Mouse (Mus musculus) liver, embryonic 12.5 days (tissue): ENCODE measurements around the gene Spz1. TPM values are rescaled to one million over a fixed set of nuclear protein-coding genes. Genes with fewer than 3 reads are reported as not detected.
"Not testable (repeated sequence)": the region's sequence is repeated elsewhere in the genome, so short reads cannot be mapped to it uniquely, and the experiment has no call there.

Source experiments
- ATAC-seq: fragments of 200-750 bp; cut with Nextera tagmentation; 2 replicates; pipeline ENCODE4 v1.8.0; 2017; ENCODE audit warnings: moderate number of reproducible peaks, mild to moderate bottlenecking, moderate library complexity
- H3K27ac ChIP-seq: fragments of 300-500 bp; sonication (generic); 2 replicates; pipeline ENCODE4 v1.5.1; 2016; ENCODE audit warnings: mild to moderate bottlenecking
- H3K27me3 ChIP-seq: fragments of 300-500 bp; sonication (generic); replicated peaks from 2 replicates; pipeline ENCODE4 v1.6.1; 2016; ENCODE audit warnings: mild to moderate bottlenecking, moderate library complexity
- H3K36me3 ChIP-seq: fragments of 300-500 bp; sonication (generic); 2 replicates; pipeline ENCODE4 v1.6.1; 2016; ENCODE audit warnings: mild to moderate bottlenecking, moderate library complexity
- H3K4me1 ChIP-seq: fragments of 300-500 bp; sonication (generic); 2 replicates; pipeline ENCODE4 v1.6.1; 2016
- H3K4me2 ChIP-seq: fragments of 300-500 bp; sonication (generic); 2 replicates; pipeline ENCODE4 v1.6.1; 2016; ENCODE audit warnings: mild to moderate bottlenecking, moderate library complexity
- H3K4me3 ChIP-seq: fragments of 300-500 bp; sonication (generic); 2 replicates; pipeline ENCODE4 v1.5.1; 2016; ENCODE audit warnings: mild to moderate bottlenecking, moderate library complexity
- H3K9ac ChIP-seq: fragments of 300-500 bp; sonication (generic); 2 replicates; pipeline ENCODE4 v1.6.1; 2016; ENCODE audit warnings: mild to moderate bottlenecking, moderate library complexity
- H3K9me3 ChIP-seq: fragments of 300-500 bp; sonication (generic); replicated peaks from 2 replicates; pipeline ENCODE4 v1.6.1; 2016; ENCODE audit warnings: mild to moderate bottlenecking, moderate library complexity
- WGBS: fragments of 180-500 bp; shearing (Covaris S2); methylation state at CpG from one replicate; pipeline ENCODE4 v1.1.7; 2016; ENCODE audit not compliant: insufficient replicate concordance; 5-methylcytosine and 5-hydroxymethylcytosine counted together
- polyA plus RNA-seq: library from polyadenylated mRNA; unstranded; fragments of >200 nt; fragmentation: Nextera tagmentation; extraction: Ambion mirVana; gene quantifications from 2 replicates; pipeline ENCODE4 v1.2.1, GENCODE M21; 2016

The Spz1 gene
- not detected in 2 replicates for polyA plus RNA-seq

GRCm38 (mm10) chr13:92576072-92576471 lies at the start of gene Spz1:
TSS of gene Spz1 (minus strand) at chr13:92576172.
- H3K9me3 ChIP-seq, result no peaks in the 10 kb centered on the region
- 0 out of 2 replicates have a peak, but pooled peaks cover 2% of the 10 kb centered on the region for H3K27me3 ChIP-seq
- H3K36me3 ChIP-seq, result no peaks in the 10 kb centered on the region
- H3K27ac ChIP-seq, result no peak within 1 kb of the TSS
- no peak for ATAC-seq
- peaks cover 9% of the 10 kb centered on the region for H3K4me1 ChIP-seq
- H3K4me3 ChIP-seq, result no peak within 1 kb of the TSS
- no peak within 1 kb of the TSS for H3K4me2 ChIP-seq
- no peak within 1 kb of the TSS for H3K9ac ChIP-seq

- Histone ChIP-seq H3K36me3 (peaks cover 26% of the 10 kb centered on the region), H3K27me3 (no peaks in the 10 kb centered on the region), H3K27ac (no peak overlapping the region), H3K9me3 (no peaks in the 10 kb centered on the region), H3K9ac (no peak overlapping the region), H3K4me3 (no peak overlapping the region), H3K4me1 (peaks cover 41% of the 10 kb centered on the region), H3K4me2 (no peak overlapping the region)
- 92% methylated on average over 8 of the region's 8 CpGs for WGBS
- no peak for ATAC-seq
These were observed 40.5 kb upstream of the Spz1 start for GRCm38 (mm10) chr13:92616459-92616858.

- H3K9me3 ChIP-seq, result no peaks in the 10 kb centered on the region
- no peak overlapping the region for H3K9ac ChIP-seq
- no peak overlapping the region; the same call in 1 of the 2 replicates for H3K4me2 ChIP-seq
- no peak for ATAC-seq
- H3K4me1 ChIP-seq, result peaks cover 42% of the 10 kb centered on the region
- H3K27ac ChIP-seq, result peak overlapping the region; percentile 10; the same call in 1 of the 2 replicates
- H3K4me3 ChIP-seq, result no peak overlapping the region
- H3K27me3 ChIP-seq, result no peaks in the 10 kb centered on the region
- 80% methylated on average over 5 of the region's 5 CpGs for WGBS
- peaks cover 26% of the 10 kb centered on the region for H3K36me3 ChIP-seq
These were observed 39.2 kb upstream of the Spz1 start for GRCm38 (mm10) chr13:92615201-92615600.

- peaks cover 56% of the 10 kb centered on the region for H3K4me1 ChIP-seq
- no peaks in the 10 kb centered on the region for H3K27me3 ChIP-seq
- H3K9ac ChIP-seq, result peak overlapping the region; percentile 94
- H3K4me2 ChIP-seq, result peak overlapping the region; percentile 92
- peaks cover 26% of the 10 kb centered on the region for H3K36me3 ChIP-seq
- ATAC-seq, result no peak
- WGBS, result 80% methylated on average over 5 of the region's 5 CpGs
- H3K9me3 ChIP-seq, result no peaks in the 10 kb centered on the region
- peak overlapping the region; percentile 91 for H3K4me3 ChIP-seq
- H3K27ac ChIP-seq, result peak overlapping the region; percentile 94; the same call in 1 of the 2 replicates
These were observed 37.1 kb upstream of the Spz1 start for GRCm38 (mm10) chr13:92613094-92613493.

GRCm38 (mm10) chr13:92611917-92612316 lies 35.9 kb upstream of the Spz1 start:
- H3K4me3 ChIP-seq, result peak overlapping the region; percentile 91
- H3K4me1 ChIP-seq, result peaks cover 56% of the 10 kb centered on the region
- 12% methylated on average over 7 of the region's 7 CpGs for WGBS
- peak overlapping the region; percentile 94 for H3K9ac ChIP-seq
- no peaks in the 10 kb centered on the region for H3K27me3 ChIP-seq
- peak overlapping the region; percentile 94 for H3K27ac ChIP-seq
- ATAC-seq, result no peak
- no peaks in the 10 kb centered on the region for H3K9me3 ChIP-seq
- peaks cover 26% of the 10 kb centered on the region for H3K36me3 ChIP-seq
- H3K4me2 ChIP-seq, result peak overlapping the region; percentile 92

- Histone ChIP-seq H3K9me3 (no peaks in the 10 kb centered on the region), H3K9ac (peak overlapping the region; percentile 94), H3K27me3 (no peaks in the 10 kb centered on the region), H3K36me3 (peaks cover 20% of the 10 kb centered on the region), H3K4me2 (peak overlapping the region; percentile 92), H3K27ac (peak overlapping the region; percentile 94), H3K4me3 (peak overlapping the region; percentile 91), H3K4me1 (peaks cover 53% of the 10 kb centered on the region)
- peak; percentile 74 for ATAC-seq
- WGBS, result under 1% methylated on average over 43 of the region's 43 CpGs
These were observed 35.3 kb upstream of the Spz1 start for GRCm38 (mm10) chr13:92611254-92611784.

GRCm38 (mm10) chr13:92610311-92611221 lies 34.6 kb upstream of the Spz1 start, which contains the start of gene Serinc5:
TSS of gene Serinc5 (plus strand) at chr13:92611091.
- H3K4me1 ChIP-seq, result peaks cover 49% of the 10 kb centered on the region
- H3K9ac ChIP-seq, result peak within 1 kb of the TSS; percentile 94
- H3K36me3 ChIP-seq, result peaks cover 15% of the 10 kb centered on the region
- no peaks in the 10 kb centered on the region for H3K27me3 ChIP-seq
- H3K27ac ChIP-seq, result peak within 1 kb of the TSS; percentile 94
- no peaks in the 10 kb centered on the region for H3K9me3 ChIP-seq
- H3K4me2 ChIP-seq, result peak within 1 kb of the TSS; percentile 92
- ATAC-seq, result peak; percentile 92
- under 1% methylated on average over 55 of the region's 55 CpGs for WGBS
- peak within 1 kb of the TSS; percentile 91 for H3K4me3 ChIP-seq

GRCm38 (mm10) chr13:92609486-92610310 lies 33.7 kb upstream of the Spz1 start:
- WGBS, result 7% methylated on average over 13 of the region's 13 CpGs
- Histone ChIP-seq H3K4me2 (peak overlapping the region; percentile 92), H3K27ac (peak overlapping the region; percentile 94), H3K9ac (peak overlapping the region; percentile 94), H3K9me3 (no peaks in the 10 kb centered on the region), H3K4me3 (peak overlapping the region; percentile 91), H3K4me1 (peaks cover 40% of the 10 kb centered on the region), H3K27me3 (no peaks in the 10 kb centered on the region), H3K36me3 (peaks cover 8% of the 10 kb centered on the region)
- ATAC-seq, result peak; percentile 25

- not testable (repeated sequence) for H3K27ac ChIP-seq, ATAC-seq, H3K36me3 ChIP-seq, H3K27me3 ChIP-seq, H3K9ac ChIP-seq, H3K9me3 ChIP-seq, H3K4me2 ChIP-seq, H3K4me3 ChIP-seq
- peaks cover 15% of the 10 kb centered on the region for H3K4me1 ChIP-seq
- WGBS, result 81% methylated on average over 4 of the region's 4 CpGs
These were observed 29.3 kb upstream of the Spz1 start for GRCm38 (mm10) chr13:92605306-92605705.

- H3K4me2 ChIP-seq, result peak overlapping the region; percentile 66
- no peaks in the 10 kb centered on the region for H3K9me3 ChIP-seq
- 36% methylated on average over 3 of the region's 3 CpGs for WGBS
- H3K9ac ChIP-seq, result peak overlapping the region; percentile 55
- H3K27me3 ChIP-seq, result no peaks in the 10 kb centered on the region
- peaks cover 78% of the 10 kb centered on the region for H3K4me1 ChIP-seq
- no peaks in the 10 kb centered on the region for H3K36me3 ChIP-seq
- ATAC-seq, result peak; percentile 73
- peak overlapping the region; percentile 97 for H3K27ac ChIP-seq
- peak overlapping the region; percentile 24 for H3K4me3 ChIP-seq
These were observed 19.5 kb upstream of the Spz1 start for GRCm38 (mm10) chr13:92595424-92595823.

- 55% methylated on average over 3 of the region's 3 CpGs for WGBS
- no peaks in the 10 kb centered on the region for H3K27me3 ChIP-seq
- H3K9ac ChIP-seq, result peak overlapping the region; percentile 55
- H3K27ac ChIP-seq, result peak overlapping the region; percentile 97
- no peak overlapping the region for H3K4me3 ChIP-seq
- peak overlapping the region; percentile 66 for H3K4me2 ChIP-seq
- ATAC-seq, result no peak
- no peaks in the 10 kb centered on the region for H3K9me3 ChIP-seq
- H3K4me1 ChIP-seq, result peaks cover 80% of the 10 kb centered on the region
- H3K36me3 ChIP-seq, result no peaks in the 10 kb centered on the region
These were observed 18.9 kb upstream of the Spz1 start for GRCm38 (mm10) chr13:92594907-92595306.
